Mouse (Mus musculus): ENCODE measurements at regions not wholly inside any gene's neighbourhood (a gene's known extent, or its start where the extent isn't known, plus 50 kb on each side); places are given as distances from the start of the nearest gene placed in this dataset.

GRCm38 (mm10) chr10:46454442-46454841 lies 876.8 kb downstream of the Hace1 start:
- no peak for DNase-seq (ENCODE audit: low spot score)
- 50% methylated on average over 3 of the region's 3 CpGs for WGBS
- no peaks in the 10 kb centered on the region for H3K27me3 ChIP-seq (ENCODE audit: low read depth, poor library complexity, severe bottlenecking)
- peaks cover 16% of the 10 kb centered on the region for H3K4me1 ChIP-seq
- no peak overlapping the region for H3K4me3 ChIP-seq
- H3K36me3 ChIP-seq, result no peaks in the 10 kb centered on the region
- H3K27ac ChIP-seq (replicated peaks), result 0 out of 2 replicates have a peak overlapping the region, but pooled peaks have one; percentile 17
- H3K9me3 ChIP-seq (replicated peaks), result no peaks in the 10 kb centered on the region

DNA sequence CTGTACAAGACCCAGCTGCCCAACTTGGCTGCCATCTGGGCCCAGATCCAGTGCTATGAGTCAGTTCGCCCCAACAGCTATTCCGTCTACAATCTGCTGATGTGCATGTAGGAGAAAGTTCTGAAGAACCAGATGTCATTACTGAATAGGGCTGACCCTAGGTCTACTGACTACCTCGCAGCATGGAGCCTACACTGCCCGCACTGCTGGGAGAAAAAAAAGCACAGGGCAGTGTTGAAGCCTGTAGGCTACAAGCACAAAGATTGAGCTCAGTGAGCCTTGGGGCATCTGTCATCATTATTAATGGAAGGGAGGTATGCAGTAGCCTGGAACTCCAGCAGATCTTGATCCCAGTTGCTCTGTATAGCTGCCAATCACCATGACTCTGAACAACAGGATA lies 881.1 kb downstream of the Hace1 start:
- Histone ChIP-seq H3K9me3 (replicated peaks) (no peaks in the 10 kb centered on the region), H3K4me1 (peaks cover 16% of the 10 kb centered on the region), H3K36me3 (no peaks in the 10 kb centered on the region), H3K4me3 (no peak overlapping the region), H3K27me3 (ENCODE audit: low read depth, poor library complexity, severe bottlenecking) (no peaks in the 10 kb centered on the region), H3K27ac (replicated peaks) (no peak overlapping the region)
- no peak for DNase-seq (ENCODE audit: low spot score)
- WGBS, result 85% methylated on average over 4 of the region's 4 CpGs

DNA sequence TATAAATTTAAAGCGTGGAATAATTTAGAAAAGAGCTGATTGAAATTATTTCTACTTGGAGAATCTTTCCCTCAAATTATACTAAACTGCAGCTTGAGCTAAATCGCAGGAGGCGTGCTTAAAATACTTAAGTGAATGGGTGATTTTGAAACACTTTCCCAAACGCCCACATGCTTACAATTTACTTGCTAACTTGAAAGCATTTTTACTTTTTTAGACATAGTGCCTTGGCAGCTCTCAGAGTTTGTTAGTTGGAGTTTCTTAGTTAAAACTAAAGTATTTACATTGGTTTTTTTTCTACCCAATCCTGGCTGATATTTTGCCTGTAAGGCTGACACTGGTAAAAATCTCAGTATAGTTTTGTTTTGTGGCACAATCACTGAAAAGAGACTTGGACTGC lies 906.0 kb downstream of the Hace1 start:
- DNase-seq (ENCODE audit: low spot score), result no peak
- no peaks in the 10 kb centered on the region for H3K9me3 ChIP-seq (replicated peaks)
- no peaks in the 10 kb centered on the region for H3K36me3 ChIP-seq
- H3K4me3 ChIP-seq, result no peak overlapping the region
- H3K27ac ChIP-seq (replicated peaks), result no peak overlapping the region
- WGBS, result 87% methylated on average over 4 of the region's 4 CpGs
- no peaks in the 10 kb centered on the region for H3K27me3 ChIP-seq (ENCODE audit: low read depth, poor library complexity, severe bottlenecking)
- H3K4me1 ChIP-seq, result no peaks in the 10 kb centered on the region
